Mouse (Mus musculus) lung, postnatal 0 days (tissue): ENCODE results near the gene Immp2l.

ENCODE experiments used
- CTCF ChIP-seq: IDR thresholded peaks from 2 replicates; pipeline ENCODE4 v1.5.1; 2016; ENCODE audit warnings: antibody characterized with exemption, mild to moderate bottlenecking
- EP300 ChIP-seq: IDR thresholded peaks from 2 replicates; pipeline ENCODE4 v1.6.1; 2016; ENCODE audit warnings: antibody characterized with exemption, mild to moderate bottlenecking, control low read depth

DNA sequence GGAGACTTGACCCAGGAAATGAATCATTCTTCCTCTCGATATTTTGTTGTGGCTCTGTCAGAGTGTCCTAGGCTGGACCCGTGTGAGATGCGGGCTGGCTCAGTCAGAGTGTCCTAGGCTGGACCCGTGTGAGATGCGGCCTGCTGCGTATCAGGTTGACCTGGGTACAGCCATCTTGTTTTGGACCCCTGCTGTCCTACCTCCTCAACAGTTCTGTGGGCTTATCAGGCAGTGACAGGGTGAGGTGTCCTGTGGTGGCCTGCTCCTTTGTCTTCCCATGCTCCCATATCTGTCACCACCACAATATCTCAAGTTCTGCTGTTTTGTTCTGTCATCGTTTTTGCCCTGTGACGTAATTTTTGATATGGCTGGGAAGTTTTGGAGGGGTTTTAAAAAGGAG, 250.2 kb downstream of the Immp2l start:
- TF ChIP-seq EP300 (no peak), CTCF (no peak)
